Mouse (Mus musculus) Muller cell, postnatal 12 days (primary cell): ENCODE data around the gene Pex6.

Experiments used
- DNase-seq: peaks from one replicate; pipeline ENCODE4 v3.0.0-alpha.2; 2015; ENCODE audit errors: inconsistent ontology term

Gene Pex6

DNA sequence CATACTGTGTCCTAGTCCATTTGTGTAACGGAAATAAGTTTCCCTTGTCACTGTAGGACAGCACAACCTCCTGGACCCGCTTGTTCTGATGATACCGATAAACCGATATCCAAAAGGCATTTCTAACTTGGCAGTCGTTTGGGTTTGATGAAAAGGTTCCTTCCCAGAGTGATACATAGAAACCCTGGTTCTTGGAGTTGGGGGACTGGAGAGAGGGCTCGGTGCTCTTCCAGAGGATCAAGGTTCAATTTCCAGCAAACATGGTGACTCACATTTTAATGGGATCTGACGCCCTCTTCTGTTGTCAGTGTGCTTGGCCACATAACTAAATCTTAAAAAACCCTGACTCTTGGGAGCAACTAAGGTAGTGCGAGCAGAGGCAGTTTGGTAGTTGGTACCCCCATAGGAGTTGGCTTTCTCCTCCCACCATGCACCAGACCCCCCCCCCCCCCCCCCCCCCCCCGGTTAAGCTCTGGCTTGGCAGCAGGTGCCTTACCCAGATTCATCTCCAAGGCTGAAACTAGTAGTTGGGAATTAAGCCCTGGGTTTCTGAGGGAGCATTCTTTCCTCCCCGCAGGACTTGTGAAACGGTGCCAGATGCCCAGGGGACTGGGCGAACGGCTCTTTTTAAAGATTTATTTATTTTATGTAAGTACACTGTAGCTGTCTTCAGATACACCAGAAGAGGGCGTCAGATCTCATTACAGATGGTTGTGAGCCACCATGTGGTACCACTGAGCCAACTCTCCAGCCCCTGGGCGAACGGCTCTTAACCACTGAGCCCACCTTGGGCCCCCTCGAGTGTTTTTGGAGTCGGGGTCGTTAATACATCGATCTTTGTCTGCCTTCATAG is 62.2 kb downstream of the Pex6 start:
- peak; percentile 52 for DNase-seq

DNA sequence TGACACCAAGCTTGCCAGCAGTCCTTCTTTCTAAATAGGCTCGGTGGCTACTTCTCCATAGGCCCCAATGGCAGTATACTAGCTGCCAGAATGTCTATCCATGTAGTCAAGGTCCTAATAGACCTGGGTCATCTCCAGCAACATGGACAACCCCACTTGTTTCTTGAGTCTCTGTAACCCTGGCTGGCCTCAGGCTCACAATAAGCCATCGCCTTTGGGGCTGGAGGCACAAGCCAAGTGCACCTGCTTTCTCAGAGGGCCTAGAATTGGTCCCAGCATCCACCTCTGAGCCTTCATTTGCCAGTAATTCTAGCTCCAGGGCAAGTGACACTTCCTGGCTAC is 62.8 kb downstream of the Pex6 start:
- no peak for DNase-seq

DNA sequence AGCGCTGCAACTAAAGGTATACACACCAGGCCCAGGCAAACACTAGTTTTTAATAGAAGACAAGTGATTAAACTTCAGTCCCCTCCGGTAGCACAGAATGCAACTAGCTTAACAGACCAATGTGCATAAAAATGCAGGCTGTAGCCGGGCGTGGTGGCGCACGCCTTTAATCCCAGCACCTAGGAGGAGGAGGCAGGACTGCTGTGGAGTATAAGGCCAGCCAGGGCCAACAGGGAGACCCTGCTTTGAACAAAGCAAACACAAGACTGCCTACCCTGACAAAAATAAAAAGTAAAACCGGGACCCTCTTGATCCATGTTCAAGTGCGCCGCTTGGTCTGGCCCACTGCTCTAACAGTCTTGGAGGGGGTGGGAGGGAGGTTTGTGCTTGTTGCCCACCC is 63.8 kb downstream of the Pex6 start:
- DNase-seq: no peak
